Mouse (Mus musculus) liver, embryonic 13.5 days (tissue): ENCODE measurements around the gene Mtmr14. TPM values are rescaled to one million over a fixed set of nuclear protein-coding genes. Genes with fewer than 3 reads are reported as not detected.

Source experiments
- ATAC-seq: fragments of 200-750 bp; cut with Nextera tagmentation; 2 replicates; pipeline ENCODE4 v1.8.0; 2017; ENCODE audit warnings: low read depth, mild to moderate bottlenecking, moderate number of reproducible peaks, moderate library complexity
- DNase-seq: peaks from one replicate; pipeline ENCODE4 v3.0.0; 2022
- H3K27ac ChIP-seq: fragments of 300-500 bp; sonication (generic); 2 replicates; pipeline ENCODE4 v1.5.1; 2015; ENCODE audit warnings: moderate library complexity, mild to moderate bottlenecking, inconsistent platforms
- H3K27me3 ChIP-seq: fragments of 300-500 bp; sonication (generic); 2 replicates; pipeline ENCODE4 v1.6.1; 2015; ENCODE audit warnings: mild to moderate bottlenecking, inconsistent platforms
- H3K36me3 ChIP-seq: fragments of 300-500 bp; sonication (generic); 2 replicates; pipeline ENCODE4 v1.6.1; 2015; ENCODE audit warnings: mild to moderate bottlenecking, inconsistent platforms
- H3K4me1 ChIP-seq: fragments of 300-500 bp; sonication (generic); replicated peaks from 2 replicates; pipeline ENCODE4 v1.6.1; 2015; ENCODE audit warnings: inconsistent platforms
- H3K4me2 ChIP-seq: fragments of 300-500 bp; sonication (generic); 2 replicates; pipeline ENCODE4 v1.6.1; 2015; ENCODE audit warnings: inconsistent platforms, mild to moderate bottlenecking, moderate library complexity
- H3K4me3 ChIP-seq: fragments of 300-500 bp; sonication (generic); replicated peaks from 2 replicates; pipeline ENCODE4 v1.5.1; 2015; ENCODE audit warnings: mild to moderate bottlenecking, inconsistent platforms
- H3K9ac ChIP-seq: fragments of 300-500 bp; sonication (generic); 2 replicates; pipeline ENCODE4 v1.6.1; 2015; ENCODE audit warnings: mild to moderate bottlenecking, inconsistent platforms
- H3K9me3 ChIP-seq: fragments of 300-500 bp; sonication (generic); replicated peaks from 2 replicates; pipeline ENCODE4 v1.6.1; 2016; ENCODE audit warnings: inconsistent platforms
- WGBS: fragments of 180-500 bp; shearing (Covaris S2); methylation state at CpG from one replicate; pipeline ENCODE4 v1.1.7; 2015; ENCODE audit not compliant: insufficient replicate concordance; 5-methylcytosine and 5-hydroxymethylcytosine counted together
- polyA plus RNA-seq: library from polyadenylated mRNA; unstranded; fragments of >200 nt; fragmentation: Nextera tagmentation; extraction: Ambion mirVana; gene quantifications from 2 replicates; pipeline ENCODE4 v1.2.1, GENCODE M21; 2015

Mtmr14 gene
- polyA plus RNA-seq, 1 experiment from 2014 or later, result 18.0 TPM

GRCm38 (mm10) chr6:113302258-113302657 is 64.6 kb downstream of the Mtmr14 start:
- Histone ChIP-seq H3K27me3 (no peaks in the 10 kb centered on the region), H3K36me3 (no peaks in the 10 kb centered on the region), H3K9ac (no peak overlapping the region), H3K9me3 (no peaks in the 10 kb centered on the region), H3K4me3 (no peak overlapping the region), H3K27ac (no peak overlapping the region), H3K4me2 (no peak overlapping the region), H3K4me1 (peaks cover 9% of the 10 kb centered on the region)
- no peak for DNase-seq
- no peak for ATAC-seq
- WGBS, result 14% methylated on average over 3 of the region's 3 CpGs

GRCm38 (mm10) chr6:113306322-113306985 is 68.8 kb downstream of the Mtmr14 start:
- Histone ChIP-seq H3K4me3 (peak overlapping the region; percentile 99), H3K9me3 (no peaks in the 10 kb centered on the region), H3K9ac (peak overlapping the region; percentile 97), H3K27me3 (no peaks in the 10 kb centered on the region), H3K4me1 (peaks cover 30% of the 10 kb centered on the region), H3K36me3 (peaks cover 17% of the 10 kb centered on the region), H3K4me2 (peak overlapping the region; percentile 96), H3K27ac (peak overlapping the region; percentile 95)
- ATAC-seq, result peak; percentile 96
- peak; percentile 100 for DNase-seq
- under 1% methylated on average over 50 of the region's 50 CpGs for WGBS

GRCm38 (mm10) chr6:113306986-113307349 is 69.3 kb downstream of the Mtmr14 start, which contains the start of gene Brpf1:
TSS of gene Brpf1 (plus strand) at chr6:113307137.
- no peaks in the 10 kb centered on the region for H3K9me3 ChIP-seq
- H3K9ac ChIP-seq, result peak within 1 kb of the TSS; percentile 97
- DNase-seq (no peak), ATAC-seq (peak; percentile 32)
- H3K27me3 ChIP-seq, result no peaks in the 10 kb centered on the region
- H3K4me3 ChIP-seq, result peak within 1 kb of the TSS; percentile 99
- peaks cover 17% of the 10 kb centered on the region for H3K36me3 ChIP-seq
- H3K27ac ChIP-seq, result peak within 1 kb of the TSS; percentile 95
- peaks cover 30% of the 10 kb centered on the region for H3K4me1 ChIP-seq
- WGBS, result under 1% methylated on average over 32 of the region's 32 CpGs
- H3K4me2 ChIP-seq, result peak within 1 kb of the TSS; percentile 96

- H3K4me3 ChIP-seq, result peak overlapping the region; percentile 99
- peaks cover 30% of the 10 kb centered on the region for H3K4me1 ChIP-seq
- peak overlapping the region; percentile 96 for H3K4me2 ChIP-seq
- H3K9me3 ChIP-seq, result no peaks in the 10 kb centered on the region
- no peak for ATAC-seq
- H3K36me3 ChIP-seq, result peaks cover 24% of the 10 kb centered on the region
- WGBS, result 1% methylated on average over 34 of the region's 34 CpGs
- peak; percentile 43 for DNase-seq
- H3K9ac ChIP-seq, result peak overlapping the region; percentile 97
- H3K27ac ChIP-seq, result peak overlapping the region; percentile 95
- no peaks in the 10 kb centered on the region for H3K27me3 ChIP-seq
Measured at GRCm38 (mm10) chr6:113307481-113308121, 70.0 kb downstream of the Mtmr14 start.

GRCm38 (mm10) chr6:113308141-113308540 is 70.5 kb downstream of the Mtmr14 start:
- Histone ChIP-seq H3K27ac (peak overlapping the region; percentile 95; the same call in 1 of the 2 replicates), H3K9ac (peak overlapping the region; percentile 97), H3K36me3 (peaks cover 29% of the 10 kb centered on the region), H3K27me3 (no peaks in the 10 kb centered on the region), H3K4me1 (peaks cover 30% of the 10 kb centered on the region), H3K9me3 (no peaks in the 10 kb centered on the region), H3K4me3 (peak overlapping the region; percentile 99), H3K4me2 (peak overlapping the region; percentile 96)
- DNase-seq (no peak), ATAC-seq (no peak)
- WGBS, result 20% methylated on average over 5 of the region's 5 CpGs

- no peak for ATAC-seq
- Histone ChIP-seq H3K27ac (no peak overlapping the region), H3K4me2 (no peak overlapping the region), H3K36me3 (peaks cover 93% of the 10 kb centered on the region), H3K9me3 (no peaks in the 10 kb centered on the region), H3K4me1 (no peaks in the 10 kb centered on the region), H3K9ac (no peak overlapping the region), H3K4me3 (no peak overlapping the region), H3K27me3 (no peaks in the 10 kb centered on the region)
- DNase-seq, result no peak
- 86% methylated on average over 3 of the region's 3 CpGs for WGBS
Measured at GRCm38 (mm10) chr6:113315972-113316371, 78.3 kb downstream of the Mtmr14 start.

- ATAC-seq (peak; percentile 97), DNase-seq (peak; percentile 99)
- Histone ChIP-seq H3K27ac (peak within 1 kb of the TSS; percentile 88), H3K4me2 (peak within 1 kb of the TSS; percentile 98), H3K9me3 (no peaks in the 10 kb centered on the region), H3K4me1 (peaks cover 41% of the 10 kb centered on the region), H3K36me3 (peaks cover 50% of the 10 kb centered on the region), H3K9ac (peak within 1 kb of the TSS; percentile 78), H3K4me3 (peak within 1 kb of the TSS; percentile 70), H3K27me3 (no peaks in the 10 kb centered on the region)
- WGBS, result under 1% methylated on average over 52 of the region's 52 CpGs
Measured at GRCm38 (mm10) chr6:113326533-113327315, 89.1 kb downstream of the Mtmr14 start, which contains the start of gene Ogg1. TSS of gene Ogg1 (plus strand) at chr6:113326972.

GRCm38 (mm10) chr6:113329396-113329795 is 91.8 kb downstream of the Mtmr14 start:
- DNase-seq, result no peak
- H3K36me3 ChIP-seq, result peaks cover 41% of the 10 kb centered on the region
- H3K4me1 ChIP-seq, result peaks cover 46% of the 10 kb centered on the region
- H3K9me3 ChIP-seq, result no peaks in the 10 kb centered on the region
- no peaks in the 10 kb centered on the region for H3K27me3 ChIP-seq
- no peak overlapping the region for H3K4me3 ChIP-seq
- H3K9ac ChIP-seq, result no peak overlapping the region; the same call in 1 of the 2 replicates
- H3K4me2 ChIP-seq, result no peak overlapping the region
- no peak for ATAC-seq
- H3K27ac ChIP-seq, result no peak overlapping the region
- 61% methylated on average over 1 of the region's 1 CpGs for WGBS

GRCm38 (mm10) chr6:113330547-113330946 is 92.9 kb downstream of the Mtmr14 start:
- Histone ChIP-seq H3K4me2 (no peak overlapping the region), H3K4me3 (no peak overlapping the region), H3K27me3 (no peaks in the 10 kb centered on the region), H3K9me3 (no peaks in the 10 kb centered on the region), H3K4me1 (peaks cover 42% of the 10 kb centered on the region), H3K36me3 (peaks cover 43% of the 10 kb centered on the region), H3K9ac (no peak overlapping the region), H3K27ac (no peak overlapping the region)
- 12% methylated on average over 2 of the region's 2 CpGs for WGBS
- DNase-seq, result no peak
- no peak for ATAC-seq
